Mouse (Mus musculus): ENCODE results near the gene Slc35f1.

The Slc35f1 gene

DNA sequence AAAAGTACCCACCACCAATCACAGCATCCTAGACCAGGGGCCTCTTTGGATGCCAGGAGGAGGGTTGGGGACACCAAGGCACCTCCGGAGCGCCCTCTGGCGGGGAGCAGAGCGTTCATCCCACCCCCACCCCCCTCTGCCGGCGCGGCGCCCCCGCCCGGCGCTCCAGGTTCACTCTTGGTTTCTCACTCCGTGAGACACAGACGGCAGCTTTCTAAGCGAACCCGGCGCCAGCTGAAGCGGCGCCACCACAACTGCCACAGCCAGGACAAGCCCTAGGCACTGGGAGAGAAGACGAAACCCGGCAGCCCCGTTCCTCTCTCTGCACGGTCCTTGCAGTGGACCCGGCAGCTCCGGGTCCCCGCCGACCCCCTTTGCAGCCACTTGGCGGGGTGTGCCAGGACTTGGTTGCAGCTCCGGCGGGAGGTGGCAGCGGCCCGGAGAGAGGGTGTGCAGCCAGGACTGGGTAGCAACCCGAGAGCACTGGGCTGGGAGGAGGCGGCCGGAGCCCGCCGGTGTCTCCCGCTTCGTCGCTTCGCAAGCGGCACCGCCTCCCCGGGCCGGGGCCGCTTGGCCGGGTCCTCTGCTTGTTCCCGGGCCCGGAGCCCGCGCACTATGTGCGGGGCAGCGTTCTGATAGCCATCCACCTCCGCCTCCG is at the start of gene Slc35f1:
Gene Slc35f1, plus strand, starts transcription at position 200 of the 658 bp plus-strand sequence.
- peak; percentile 67 to 74 for DNase-seq

GRCm38 (mm10) chr10:52671234-52671633 is 19.1 kb upstream of the Slc35f1 start:
- no peak for DNase-seq

DNA sequence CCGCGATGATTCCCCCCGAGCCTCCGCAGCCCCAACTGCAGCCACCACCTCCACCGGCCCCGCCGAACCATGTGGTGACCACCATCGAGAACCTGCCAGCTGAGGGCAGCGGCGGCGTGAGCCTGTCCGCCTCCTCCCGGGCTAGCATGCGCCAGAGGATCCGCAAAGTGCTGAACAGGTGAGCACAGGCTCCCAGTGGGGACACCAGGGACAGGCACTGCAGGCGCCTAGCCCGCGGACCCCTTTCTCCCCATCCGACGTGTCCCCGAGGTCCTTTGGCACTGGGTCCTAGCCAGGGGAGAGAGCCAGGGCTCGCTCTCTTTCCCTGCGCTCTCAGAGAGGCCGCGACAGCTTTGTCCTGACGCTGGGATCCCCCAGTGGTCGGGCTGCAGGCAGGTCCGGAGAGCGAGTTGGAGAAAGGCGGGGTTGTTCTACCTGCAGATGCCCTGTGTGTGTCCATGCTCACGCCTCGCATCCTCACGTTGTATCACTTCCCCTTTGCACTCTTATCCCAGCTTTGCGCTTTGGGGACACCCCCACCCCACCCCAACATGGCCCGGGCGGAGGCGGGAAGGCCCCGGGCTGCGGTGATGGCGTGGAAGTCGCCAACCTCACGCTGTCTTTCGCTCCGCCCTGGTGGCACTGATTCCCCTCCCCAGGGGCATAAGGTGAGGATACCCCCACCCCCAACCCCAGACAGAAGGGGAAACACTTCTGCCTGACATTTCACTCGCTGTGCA is 829 bp downstream of the Slc35f1 start:
- peak; percentile 13 to 21 for DNase-seq

DNA sequence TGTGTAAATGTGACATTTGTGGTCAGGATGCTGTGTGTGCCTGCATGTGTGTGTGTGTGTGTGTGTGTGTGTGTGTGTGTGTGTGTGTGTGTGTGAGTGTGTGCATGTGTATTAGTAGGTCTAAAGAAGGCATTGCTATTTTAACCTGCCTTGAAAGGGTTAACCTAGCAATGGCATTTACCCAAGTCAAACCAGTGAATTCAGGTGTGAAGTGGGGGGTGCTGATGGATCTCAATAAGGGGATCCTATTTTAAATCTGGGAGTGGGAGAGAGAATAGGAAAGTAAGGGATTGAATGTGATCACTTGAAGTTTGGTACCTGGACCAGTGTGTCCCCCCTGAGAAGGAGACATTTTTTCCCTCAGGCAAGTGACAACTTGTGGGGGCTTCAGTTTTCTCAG is 13.4 kb downstream of the Slc35f1 start:
- no peak for DNase-seq

GRCm38 (mm10) chr10:52704101-52705051 is 14.0 kb downstream of the Slc35f1 start:
- peak; percentile 5 to 13 for DNase-seq

GRCm38 (mm10) chr10:52709482-52709881 is 19.1 kb downstream of the Slc35f1 start:
- no peak for DNase-seq

DNA sequence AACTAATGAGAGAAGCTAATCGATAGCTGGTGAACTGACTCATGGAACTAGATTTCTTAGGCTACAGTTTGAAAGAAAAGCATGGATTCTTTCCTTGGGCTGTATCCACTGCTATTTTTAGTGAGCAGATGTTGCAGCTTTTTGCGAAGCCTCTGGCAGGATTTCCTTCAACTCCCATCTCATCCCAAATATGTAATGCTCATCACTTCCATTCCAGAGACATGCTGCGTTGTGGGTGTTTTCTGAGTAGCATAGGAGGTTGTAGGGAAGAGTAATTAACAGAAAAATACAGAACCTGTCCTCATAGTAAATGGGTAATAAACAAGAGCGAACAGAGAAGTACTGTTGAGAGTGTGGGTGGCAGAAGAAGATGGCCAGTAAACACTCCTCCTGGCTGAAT is 21.8 kb downstream of the Slc35f1 start:
- no peak for DNase-seq

GRCm38 (mm10) chr10:52714557-52714956 is 24.2 kb downstream of the Slc35f1 start:
- no peak for DNase-seq

DNA sequence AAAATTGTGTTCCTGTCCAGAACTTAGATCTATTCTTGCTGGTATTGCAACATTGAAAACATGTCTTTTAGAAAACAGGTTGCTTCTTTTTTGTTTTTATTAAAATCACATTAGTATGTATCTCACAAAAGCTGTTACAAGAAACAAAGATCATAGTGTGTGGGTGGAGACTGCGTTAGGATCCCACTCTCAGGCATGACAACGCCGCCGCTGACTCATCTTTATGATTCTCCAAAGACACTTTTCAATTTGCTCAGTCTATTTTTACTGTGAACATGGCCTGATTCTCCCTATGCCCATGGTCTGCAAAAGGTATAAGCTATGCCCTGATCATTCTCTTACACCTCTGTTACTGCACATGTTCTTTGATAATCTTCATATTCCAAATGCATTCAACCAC is 24.8 kb downstream of the Slc35f1 start:
- DNase-seq: no peak

DNA sequence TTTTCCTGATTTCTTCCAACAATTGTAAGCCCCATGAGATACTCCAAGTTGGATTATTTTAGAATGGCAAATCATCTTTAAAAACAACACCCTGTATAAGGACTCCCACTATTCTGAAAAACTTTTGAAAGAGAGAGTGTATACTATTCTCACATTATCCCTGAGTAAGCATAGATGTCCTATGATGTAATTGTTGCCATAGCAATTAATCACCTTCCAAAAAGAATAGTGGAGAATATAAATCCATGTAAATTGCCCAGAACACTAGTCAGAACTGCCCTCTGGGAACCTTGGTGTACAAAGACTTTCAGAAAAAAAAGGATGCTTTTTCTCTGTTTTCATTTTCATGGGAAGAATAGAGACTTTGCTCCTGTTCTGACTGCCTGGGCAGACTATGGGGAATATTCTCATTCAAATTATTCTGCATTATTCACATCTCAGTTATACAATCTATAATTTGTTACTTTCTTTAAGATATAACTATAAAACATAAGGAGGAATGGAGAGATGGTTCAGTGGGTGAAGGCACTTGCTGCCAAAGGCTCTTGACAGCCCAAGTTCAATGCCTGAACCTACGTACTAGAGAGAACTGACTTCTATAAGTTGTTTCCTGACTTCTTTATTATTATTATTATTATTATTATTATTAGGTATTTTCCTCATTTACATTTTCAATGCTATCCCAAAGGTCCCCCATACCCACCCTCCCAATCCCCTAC is 28.0 kb downstream of the Slc35f1 start:
- no peak for DNase-seq

DNA sequence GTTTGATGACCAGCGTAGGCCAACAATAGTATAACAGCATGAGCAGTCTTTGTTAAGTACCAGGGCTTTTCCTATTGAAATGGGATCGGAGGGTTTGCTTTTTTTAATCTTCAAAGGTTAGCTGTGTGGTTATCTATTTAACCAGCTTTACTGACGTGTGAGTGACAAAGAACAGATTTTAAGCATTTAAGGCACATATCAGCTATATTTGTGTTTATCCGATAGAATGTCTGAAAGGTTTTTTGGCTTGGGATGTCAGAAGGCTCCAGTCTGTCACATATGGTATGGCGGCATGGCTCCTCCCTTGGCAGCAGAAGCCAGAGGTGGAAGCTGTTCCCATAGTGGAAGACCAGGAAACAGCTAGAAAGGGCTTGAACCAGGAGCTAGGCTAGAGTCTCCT is 36.3 kb downstream of the Slc35f1 start:
- no peak for DNase-seq

DNA sequence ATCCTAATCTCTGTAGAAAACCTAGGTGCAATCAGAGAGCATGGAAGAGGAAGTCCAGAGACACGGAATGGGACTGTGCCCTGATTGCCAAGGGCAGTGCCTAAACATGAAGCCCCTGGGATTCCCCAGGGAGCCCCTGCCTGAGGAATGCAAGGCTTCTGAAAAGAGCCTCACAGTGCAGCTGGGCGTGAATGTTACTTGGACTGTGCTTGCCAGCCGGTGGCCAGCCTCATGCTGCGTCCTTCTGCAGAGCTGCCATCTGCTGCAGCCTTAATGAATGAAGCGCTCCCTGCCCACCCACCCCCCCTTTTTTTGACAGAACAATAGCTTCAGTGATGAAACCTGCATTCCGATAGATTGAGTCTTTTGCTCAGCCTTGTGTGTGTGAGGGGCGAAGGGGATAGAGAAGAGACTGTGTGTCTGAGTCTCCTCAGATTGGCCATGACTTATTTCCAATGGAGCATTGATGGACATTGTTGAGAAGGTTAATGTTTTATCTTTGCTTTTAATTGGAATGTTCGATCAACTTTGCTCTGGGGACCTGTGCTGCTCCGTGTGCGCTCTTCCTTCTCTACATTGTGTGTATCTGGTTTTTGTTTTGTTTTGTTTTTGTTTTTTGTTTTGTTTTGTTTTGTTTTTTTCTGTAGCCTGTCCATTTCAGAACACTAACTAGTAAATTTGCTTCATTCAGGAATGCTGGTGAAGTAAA is 52.5 kb downstream of the Slc35f1 start:
- peak; percentile 73 to 74 for DNase-seq

DNA sequence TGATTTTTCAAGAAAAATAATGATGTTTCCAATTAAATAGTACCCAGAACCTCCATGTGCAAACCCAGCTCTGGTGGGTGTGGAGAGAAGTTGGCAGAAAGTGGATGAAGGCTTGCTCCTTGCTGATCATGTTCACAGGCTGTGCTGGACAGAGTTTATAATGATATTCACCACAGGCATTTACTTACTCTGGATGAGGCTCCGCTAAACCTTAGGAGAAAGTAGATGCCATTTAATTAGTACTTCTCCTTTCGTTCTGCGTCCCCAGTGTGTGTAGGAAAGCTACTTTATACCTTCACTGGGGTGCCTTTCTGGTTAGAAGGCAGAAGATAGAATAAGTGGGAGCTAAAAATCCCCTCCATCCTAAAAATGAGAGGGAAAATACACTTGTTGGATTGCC is 53.5 kb downstream of the Slc35f1 start:
- DNase-seq: no peak

GRCm38 (mm10) chr10:52748028-52748597 is 57.8 kb downstream of the Slc35f1 start:
- DNase-seq: no peak

GRCm38 (mm10) chr10:52755949-52756679 is 65.8 kb downstream of the Slc35f1 start:
- no peak for DNase-seq

- no peak for DNase-seq
Observed at GRCm38 (mm10) chr10:52757496-52758260, 67.3 kb downstream of the Slc35f1 start.

DNA sequence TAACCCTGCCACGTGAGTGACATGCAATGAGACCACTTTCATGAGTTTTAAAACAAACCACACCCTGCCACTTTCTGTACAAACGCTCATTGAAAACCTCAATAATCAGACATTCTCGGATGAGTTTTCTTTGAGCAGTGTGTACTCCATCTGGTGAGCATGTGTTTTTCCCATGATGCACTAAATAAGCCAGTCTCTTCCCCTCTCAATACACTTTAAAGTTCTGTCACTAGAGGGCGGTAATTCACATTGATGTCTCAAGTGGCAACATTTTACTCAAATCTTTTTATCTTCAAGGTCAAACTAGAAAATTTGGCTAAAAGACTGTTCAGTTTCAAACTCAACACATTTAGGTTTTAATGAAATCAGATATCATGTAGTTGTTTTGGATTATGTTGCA is 68.3 kb downstream of the Slc35f1 start:
- no peak for DNase-seq

- no peak for DNase-seq
Observed at GRCm38 (mm10) chr10:52760527-52760926, 70.2 kb downstream of the Slc35f1 start.

- no peak for DNase-seq
Observed at GRCm38 (mm10) chr10:52779926-52780485, 89.7 kb downstream of the Slc35f1 start.

GRCm38 (mm10) chr10:52787075-52787474 is 96.7 kb downstream of the Slc35f1 start:
- peak; percentile 7 to 10 for DNase-seq

Data from cerebellum, postnatal 36 days (tissue).